Mouse (Mus musculus) C2C12 (cell line): ENCODE measurements at regions not wholly inside any gene's neighbourhood (a gene's known extent, or its start where the extent isn't known, plus 50 kb on each side); places are given as distances from the start of the nearest gene placed in this dataset.

ENCODE experiments used
- CEBPB ChIP-seq: IDR thresholded peaks from one replicate; pipeline ENCODE4 v1.6.1; 2011; ENCODE audit warnings: low read depth, mild to moderate bottlenecking, control low read depth, moderate library complexity
- CTCF ChIP-seq: IDR thresholded peaks from one replicate; pipeline ENCODE4 v1.5.1; 2011; ENCODE audit not compliant: control insufficient read depth, insufficient read depth, insufficient read length
- FOSL1 ChIP-seq: IDR thresholded peaks from one replicate; pipeline ENCODE4 v1.8.0; 2011; ENCODE audit warnings: mild to moderate bottlenecking, low read length; ENCODE audit not compliant: poor library complexity, insufficient read depth, severe bottlenecking
- MAX ChIP-seq: IDR thresholded peaks from one replicate; pipeline ENCODE4 v1.6.1; 2011; ENCODE audit warnings: mild to moderate bottlenecking, control low read depth
- MYOG ChIP-seq: IDR thresholded peaks from one replicate; pipeline ENCODE4 v1.6.1; 2011; ENCODE audit not compliant: control insufficient read depth, insufficient read length; ENCODE audit errors: extremely low read depth
- USF1 ChIP-seq: IDR thresholded peaks from one replicate; pipeline ENCODE4 v1.6.1; 2011; ENCODE audit warnings: low read depth, mild to moderate bottlenecking, control low read depth, moderate library complexity

DNA sequence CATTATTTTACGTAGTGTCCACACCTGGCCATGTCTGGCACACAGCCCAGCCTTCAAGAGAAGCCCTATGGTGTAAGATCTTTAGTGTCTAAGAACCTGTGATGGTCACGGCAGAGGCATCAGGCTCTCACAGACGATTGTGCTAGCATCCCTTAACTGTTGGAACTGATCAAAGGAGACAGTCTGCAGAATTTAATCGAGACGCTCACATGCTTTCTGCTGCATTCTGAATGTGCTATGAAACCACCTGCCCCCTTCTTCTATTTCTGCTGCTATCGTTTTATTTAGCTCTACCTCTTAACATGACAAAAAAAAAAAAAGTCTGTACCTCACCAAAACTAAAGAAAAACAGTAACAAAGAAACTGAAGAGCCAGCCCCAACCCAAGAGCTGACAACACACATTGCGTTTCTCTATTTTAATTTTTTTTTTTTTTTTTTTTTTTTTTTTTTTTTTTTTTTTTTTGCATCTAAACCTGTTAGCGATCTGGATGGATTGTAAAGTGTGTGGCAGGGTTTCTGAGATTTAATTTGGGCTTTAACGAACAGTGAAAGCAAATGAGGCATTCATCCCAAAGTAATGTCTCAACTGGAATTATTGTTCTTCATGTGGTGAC, 209.6 kb upstream of the Clint1 start:
- TF ChIP-seq CTCF (no peak), MAX (no peak), FOSL1 (no peak), USF1 (no peak), CEBPB (no peak), MYOG (no peak)
